Mouse (Mus musculus): Measurements from ENCODE around the gene Elmo1.

Gene Elmo1

GRCm38 (mm10) chr13:20270148-20270547, 179.8 kb downstream of the Elmo1 start:
- DNase-seq (ENCODE audit: low spot score in 2 of 2): no peak

GRCm38 (mm10) chr13:20271799-20272198, 181.4 kb downstream of the Elmo1 start:
- DNase-seq (ENCODE audit: low spot score in 2 of 2): no peak

GRCm38 (mm10) chr13:20272562-20272961, 182.2 kb downstream of the Elmo1 start:
- DNase-seq (ENCODE audit: low spot score in 2 of 2): no peak

- DNase-seq (ENCODE audit: low spot score in 2 of 2): no peak
Measured at GRCm38 (mm10) chr13:20279889-20280288, 189.5 kb downstream of the Elmo1 start.

- DNase-seq (ENCODE audit: low spot score in 2 of 2): no peak
Measured at GRCm38 (mm10) chr13:20283891-20284290, 193.5 kb downstream of the Elmo1 start.

GRCm38 (mm10) chr13:20286680-20287079, 196.3 kb downstream of the Elmo1 start:
- DNase-seq (ENCODE audit: low spot score in 2 of 2): no peak

GRCm38 (mm10) chr13:20288393-20288792, 198.0 kb downstream of the Elmo1 start:
- peak in 1 of 2 experiments; percentile 26 for DNase-seq (ENCODE audit: low spot score in 2 of 2)

GRCm38 (mm10) chr13:20290412-20290811, 200.0 kb downstream of the Elmo1 start:
- no peak for DNase-seq (ENCODE audit: low spot score in 2 of 2)

- DNase-seq (ENCODE audit: low spot score in 2 of 2): no peak
Measured at GRCm38 (mm10) chr13:20292348-20292747, 202.0 kb downstream of the Elmo1 start.

- no peak for DNase-seq (ENCODE audit: low spot score in 2 of 2)
Measured at GRCm38 (mm10) chr13:20295278-20295970, 205.0 kb downstream of the Elmo1 start.

GRCm38 (mm10) chr13:20297841-20298240, 207.4 kb downstream of the Elmo1 start:
- peak in 1 of 2 experiments; percentile 67 for DNase-seq (ENCODE audit: low spot score in 2 of 2)

- DNase-seq (ENCODE audit: low spot score in 2 of 2): peak in 1 of 2 experiments; percentile 60
Measured at GRCm38 (mm10) chr13:20299424-20299823, 209.0 kb downstream of the Elmo1 start.

GRCm38 (mm10) chr13:20300052-20300564, 209.7 kb downstream of the Elmo1 start:
- no peak for DNase-seq (ENCODE audit: low spot score in 2 of 2)

GRCm38 (mm10) chr13:20300626-20301025, 210.2 kb downstream of the Elmo1 start:
- DNase-seq (ENCODE audit: low spot score in 2 of 2): no peak

- DNase-seq (ENCODE audit: low spot score in 2 of 2): no peak
Measured at GRCm38 (mm10) chr13:20301760-20302159, 211.4 kb downstream of the Elmo1 start.

- no peak for DNase-seq (ENCODE audit: low spot score in 2 of 2)
Measured at GRCm38 (mm10) chr13:20305621-20306020, 215.2 kb downstream of the Elmo1 start.

- peak; percentile 65 to 78 for DNase-seq (ENCODE audit: low spot score in 2 of 2)
Measured at GRCm38 (mm10) chr13:20306180-20307177, 216.1 kb downstream of the Elmo1 start.

GRCm38 (mm10) chr13:20307381-20307780, 217.0 kb downstream of the Elmo1 start:
- DNase-seq (ENCODE audit: low spot score in 2 of 2): no peak

GRCm38 (mm10) chr13:20311612-20312011, 221.2 kb downstream of the Elmo1 start:
- DNase-seq (ENCODE audit: low spot score in 2 of 2): peak; percentile 58 to 92

GRCm38 (mm10) chr13:20313345-20313744, 222.9 kb downstream of the Elmo1 start:
- no peak for DNase-seq (ENCODE audit: low spot score in 2 of 2)

- no peak for DNase-seq (ENCODE audit: low spot score in 2 of 2)
Measured at GRCm38 (mm10) chr13:20316139-20316538, 225.7 kb downstream of the Elmo1 start.

- no peak for DNase-seq (ENCODE audit: low spot score in 2 of 2)
Measured at GRCm38 (mm10) chr13:20318615-20319219, 228.3 kb downstream of the Elmo1 start.

Measured in left cerebral cortex, adult 9 months (tissue).